Mouse (Mus musculus) embryonic fibroblast, embryonic 13.5 days (primary cell): Measurements from ENCODE around the gene B3galt1.

Source experiments
- CTCF ChIP-seq: IDR thresholded peaks from 2 replicates; pipeline ENCODE4 v1.5.1; 2011; ENCODE audit warnings: mild to moderate bottlenecking, control low read depth, low read length, moderate library complexity, borderline replicate concordance; ENCODE audit not compliant: insufficient read depth
- POLR2A ChIP-seq: IDR thresholded peaks from 2 replicates; pipeline ENCODE4 v1.6.1; 2011; ENCODE audit warnings: low read depth, mild to moderate bottlenecking, control low read depth, low read length, moderate library complexity

DNA sequence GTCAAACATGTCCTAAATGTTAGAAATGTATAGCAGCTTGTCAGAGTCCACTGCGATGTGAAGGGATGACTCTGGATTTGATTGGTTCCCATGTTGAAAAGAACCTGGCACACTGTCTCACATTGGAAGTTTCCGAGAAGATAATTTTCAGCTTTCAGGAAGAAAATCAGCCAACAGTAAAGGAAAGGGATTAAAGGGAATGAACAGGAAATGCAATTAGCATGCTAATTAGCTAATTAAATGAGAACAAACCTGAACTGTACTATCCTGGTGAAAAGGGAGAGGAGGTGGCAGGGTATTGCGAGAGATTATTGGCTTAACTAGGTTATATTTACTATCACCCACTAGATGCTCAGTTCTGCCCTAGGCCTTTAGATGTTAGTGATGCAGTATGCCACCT is 185.9 kb downstream of the B3galt1 start:
- TF ChIP-seq CTCF (no peak), POLR2A (no peak)
